Mouse (Mus musculus) liver, postnatal 0 days (tissue): ENCODE measurements at regions not wholly inside any gene's neighbourhood (a gene's known extent, or its start where the extent isn't known, plus 50 kb on each side); places are given as distances from the start of the nearest gene placed in this dataset.

Experiments
- ATAC-seq: fragments of 200-750 bp; cut with Nextera tagmentation; 2 replicates; pipeline ENCODE4 v1.8.0; 2017; ENCODE audit warnings: mild to moderate bottlenecking, moderate library complexity
- DNase-seq: peaks from one replicate; pipeline ENCODE4 v3.0.0-alpha.2; 2016
- H3K27ac ChIP-seq: fragments of 300-500 bp; sonication (generic); 2 replicates; pipeline ENCODE4 v1.5.1; 2014; ENCODE audit warnings: antibody characterized with exemption, moderate library complexity, mild to moderate bottlenecking, low read depth
- H3K27me3 ChIP-seq: fragments of 300-500 bp; sonication (generic); 2 replicates; pipeline ENCODE4 v1.6.1; 2014; ENCODE audit warnings: low read length, control low read depth, mixed read lengths; ENCODE audit not compliant: insufficient read depth
- H3K36me3 ChIP-seq: fragments of 300-500 bp; sonication (generic); replicated peaks from 2 replicates; pipeline ENCODE4 v1.6.1; 2014; ENCODE audit warnings: mild to moderate bottlenecking, control low read depth, low read length, moderate library complexity, mixed read lengths; ENCODE audit not compliant: insufficient read depth
- H3K4me1 ChIP-seq: fragments of 300-500 bp; sonication (generic); 2 replicates; pipeline ENCODE4 v1.6.1; 2014; ENCODE audit warnings: antibody characterized with exemption, mild to moderate bottlenecking, control low read depth; ENCODE audit not compliant: insufficient read depth
- H3K4me2 ChIP-seq: fragments of 300-500 bp; sonication (generic); 2 replicates; pipeline ENCODE4 v1.6.1; 2014; ENCODE audit warnings: low read depth, mild to moderate bottlenecking, low read length, moderate library complexity, mixed read lengths
- H3K4me3 ChIP-seq: fragments of 300-500 bp; sonication (generic); 2 replicates; pipeline ENCODE4 v1.5.1; 2014; ENCODE audit warnings: low read depth, low read length
- H3K9ac ChIP-seq: fragments of 300-500 bp; sonication (generic); replicated peaks from 2 replicates; pipeline ENCODE4 v1.6.1; 2014; ENCODE audit warnings: mild to moderate bottlenecking, moderate library complexity
- H3K9me3 ChIP-seq: fragments of 300-500 bp; sonication (generic); 2 replicates; pipeline ENCODE4 v1.6.1; 2016; ENCODE audit warnings: mild to moderate bottlenecking, control low read depth, low read length, mixed read lengths
- CTCF ChIP-seq: sonication (generic); IDR thresholded peaks from 2 replicates; pipeline ENCODE4 v1.5.1; 2016; ENCODE audit warnings: antibody characterized with exemption, low read depth
- EP300 ChIP-seq: IDR thresholded peaks from 2 replicates; pipeline ENCODE4 v1.6.1; 2016; ENCODE audit warnings: antibody characterized with exemption, low read depth, mild to moderate bottlenecking
- WGBS: fragments of 180-500 bp; shearing (Covaris S2); extraction: QIAGEN DNeasy Blood & Tissue Kit; methylation state at CpG from one replicate; pipeline ENCODE4 v1.1.7; 2014; ENCODE audit not compliant: insufficient replicate concordance; 5-methylcytosine and 5-hydroxymethylcytosine counted together

- H3K27me3 ChIP-seq: no peaks in the 10 kb centered on the region
- no peaks in the 10 kb centered on the region for H3K36me3 ChIP-seq
- no peaks in the 10 kb centered on the region for H3K4me1 ChIP-seq
- ATAC-seq: no peak
- no peak overlapping the region for H3K9ac ChIP-seq
- DNase-seq: no peak
- WGBS: 46% methylated on average over 1 of the region's 1 CpGs
- H3K4me2 ChIP-seq: no peak overlapping the region
- TF ChIP-seq EP300 (no peak), CTCF (no peak)
- H3K4me3 ChIP-seq: no peak overlapping the region
- no peak overlapping the region for H3K27ac ChIP-seq
- no peaks in the 10 kb centered on the region for H3K9me3 ChIP-seq
Observed at GRCm38 (mm10) chr8:78945607-78946006, 82.6 kb upstream of the Zfp827 start.

GRCm38 (mm10) chr8:78946085-78946484 lies 82.2 kb upstream of the Zfp827 start:
- 70% methylated on average over 2 of the region's 2 CpGs for WGBS
- Histone ChIP-seq H3K9ac (no peak overlapping the region), H3K36me3 (no peaks in the 10 kb centered on the region), H3K27ac (no peak overlapping the region), H3K9me3 (no peaks in the 10 kb centered on the region), H3K4me3 (no peak overlapping the region), H3K4me2 (no peak overlapping the region), H3K27me3 (no peaks in the 10 kb centered on the region), H3K4me1 (no peaks in the 10 kb centered on the region)
- DNase-seq (no peak), ATAC-seq (no peak)
- no peak for TF ChIP-seq CTCF
- no peak for TF ChIP-seq EP300

DNA sequence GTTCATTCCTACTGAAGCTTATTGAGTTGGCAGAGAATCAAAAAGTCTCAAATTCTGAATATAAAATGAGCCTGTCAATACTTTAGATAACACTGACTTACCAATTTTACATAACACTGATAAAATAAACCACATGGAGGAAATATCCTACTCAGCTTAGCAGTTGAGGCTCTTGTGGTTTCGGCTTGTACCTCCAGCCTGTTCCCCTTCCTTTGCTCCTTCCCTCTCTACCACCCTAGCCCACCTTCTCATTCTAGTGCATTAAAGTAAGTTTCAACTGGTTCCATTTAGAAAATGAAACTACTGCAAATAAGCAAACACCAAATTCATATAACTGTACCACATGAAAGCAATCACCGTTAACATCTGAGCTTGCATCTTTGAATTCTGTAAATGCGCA lies 53.2 kb upstream of the Zfp827 start:
- DNase-seq (no peak), ATAC-seq (no peak)
- no peaks in the 10 kb centered on the region for H3K4me1 ChIP-seq
- no peak overlapping the region for H3K9ac ChIP-seq
- no peak for TF ChIP-seq EP300
- TF ChIP-seq CTCF: no peak
- H3K9me3 ChIP-seq: no peaks in the 10 kb centered on the region
- no peak overlapping the region for H3K4me3 ChIP-seq
- no peaks in the 10 kb centered on the region for H3K36me3 ChIP-seq
- no peak overlapping the region for H3K27ac ChIP-seq
- H3K27me3 ChIP-seq: no peaks in the 10 kb centered on the region
- WGBS: 56% methylated on average over 3 of the region's 3 CpGs
- no peak overlapping the region for H3K4me2 ChIP-seq
